17 mouse cellular contexts compared by ENCODE assay signal in genomic region chr12:99932245-99932644, GRCm38 (mm10).
"Had no signal": no experiment of that assay in that cellular context is flagged by ENCODE, and none has a peak within 500 bp of the region (broad histone marks: within the 10 kb centered on the region; RNA-seq: fewer than 3 reads in every experiment).

No protein-coding gene starts in this region.

- ATAC-seq: liver, embryonic 12.5 days; liver, postnatal 0 days; lung, postnatal 0 days; midbrain, embryonic 13.5 days; midbrain, embryonic 15.5 days; midbrain, embryonic 16.5 days had no signal

- DNase-seq: left cerebral cortex, postnatal 4 days; liver; liver, embryonic 13.5 days; liver, postnatal 0 days; lung, adult 18-20 months; lung, adult 2 months; lung, embryonic 14.5 days; lung, postnatal 10 days; lung, postnatal 14 days; lung, postnatal 36 days; lung, postnatal 4 days; midbrain, embryonic 14.5 days had no signal
